ENCODE assay signal across 28 mouse cellular contexts in genomic region chr17:88383447-88383846, GRCm38 (mm10).
"Had no signal": no experiment of that assay in that cellular context is flagged by ENCODE, and none has a peak within 500 bp of the region (broad histone marks: within the 10 kb centered on the region; RNA-seq: fewer than 3 reads in every experiment).

No protein-coding gene starts in this region.

- H3K4me3 ChIP-seq: embryonic facial prominence, embryonic 10.5 days; embryonic facial prominence, embryonic 12.5 days; embryonic facial prominence, embryonic 13.5 days; embryonic facial prominence, embryonic 15.5 days; erythroblast, embryonic 14.5 days; forebrain, embryonic 10.5 days; forebrain, embryonic 12.5 days; forebrain, embryonic 13.5 days; forebrain, embryonic 15.5 days; gastrocnemius, adult 2 months; heart, adult 2 months had no signal

- H3K4me1 ChIP-seq: embryonic facial prominence, embryonic 10.5 days; embryonic facial prominence, embryonic 12.5 days; embryonic facial prominence, embryonic 13.5 days; embryonic facial prominence, embryonic 15.5 days; forebrain, embryonic 10.5 days; forebrain, embryonic 12.5 days; forebrain, embryonic 13.5 days had no signal

- H3K27me3 ChIP-seq: embryonic facial prominence, embryonic 12.5 days; embryonic facial prominence, embryonic 13.5 days; embryonic facial prominence, embryonic 15.5 days; forebrain, embryonic 12.5 days; forebrain, embryonic 15.5 days had no signal

- ATAC-seq: forebrain, embryonic 13.5 days; forebrain, embryonic 14.5 days; forebrain, embryonic 15.5 days; forebrain, embryonic 16.5 days; forebrain, postnatal 0 days had no signal

- H3K4me2 ChIP-seq: embryonic facial prominence, embryonic 12.5 days; embryonic facial prominence, embryonic 13.5 days; embryonic facial prominence, embryonic 15.5 days; forebrain, embryonic 12.5 days; forebrain, embryonic 13.5 days; forebrain, embryonic 15.5 days had no signal

- DNase-seq: cerebellum, adult 18-20 months; cerebellum, adult 2 months; cerebellum, adult 8-10 months; cerebellum, adult 9-10 months; cerebellum, adult 9-11 months; cerebellum, postnatal 10 days; cerebellum, postnatal 14 days; cerebellum, postnatal 36 days; embryo, embryonic 11 days; forebrain, postnatal 0 days; gastrocnemius, adult 2 months; gastrocnemius, postnatal 10 days; gastrocnemius, postnatal 14 days; gastrocnemius, postnatal 25 days; gastrocnemius, postnatal 36 days; heart, adult 18-20 months; heart, adult 2 months had no signal

- H3K36me3 ChIP-seq: embryonic facial prominence, embryonic 10.5 days; embryonic facial prominence, embryonic 12.5 days; embryonic facial prominence, embryonic 13.5 days; embryonic facial prominence, embryonic 15.5 days; forebrain, embryonic 10.5 days; forebrain, embryonic 12.5 days; forebrain, embryonic 15.5 days had no signal

- H3K9me3 ChIP-seq: embryonic facial prominence, embryonic 15.5 days; forebrain, embryonic 13.5 days; forebrain, embryonic 15.5 days had no signal

- H3K9ac ChIP-seq: embryonic facial prominence, embryonic 12.5 days; embryonic facial prominence, embryonic 13.5 days; embryonic facial prominence, embryonic 15.5 days; forebrain, embryonic 12.5 days; forebrain, embryonic 13.5 days; forebrain, embryonic 15.5 days; forebrain, postnatal 0 days had no signal

- H3K27ac ChIP-seq: embryonic facial prominence, embryonic 10.5 days; embryonic facial prominence, embryonic 12.5 days; embryonic facial prominence, embryonic 13.5 days; embryonic facial prominence, embryonic 15.5 days; forebrain, embryonic 10.5 days; forebrain, embryonic 12.5 days; forebrain, embryonic 13.5 days; forebrain, embryonic 15.5 days; gastrocnemius, adult 2 months; heart, adult 2 months had no signal
